Mouse (Mus musculus) bone marrow, adult 2 months (tissue): Measurements from ENCODE around the gene Hmg20b.

Experiments
- CTCF ChIP-seq: fragments of 200-500 bp; IDR thresholded peaks from 2 replicates; pipeline ENCODE4 v1.5.1; 2011; ENCODE audit warnings: low read length, control low read depth; ENCODE audit not compliant: control insufficient read depth, insufficient read depth
- POLR2A ChIP-seq: fragments of 200-500 bp; IDR thresholded peaks from 2 replicates; pipeline ENCODE4 v1.6.1; 2011; ENCODE audit warnings: low read depth, mild to moderate bottlenecking, control low read depth, low read length, borderline replicate concordance; ENCODE audit not compliant: control insufficient read depth

GRCm38 (mm10) chr10:81309571-81309970 is 40.7 kb downstream of the Hmg20b start:
- no peak for TF ChIP-seq CTCF
- TF ChIP-seq POLR2A, result no peak
